Mouse (Mus musculus): Measurements from ENCODE around the gene Hnrnpr. TPM values are rescaled to one million over a fixed set of nuclear protein-coding genes. Genes with fewer than 3 reads are reported as not detected.

The Hnrnpr gene
- polyA plus RNA-seq, 1 experiment from 2014 or later = 221 TPM

DNA sequence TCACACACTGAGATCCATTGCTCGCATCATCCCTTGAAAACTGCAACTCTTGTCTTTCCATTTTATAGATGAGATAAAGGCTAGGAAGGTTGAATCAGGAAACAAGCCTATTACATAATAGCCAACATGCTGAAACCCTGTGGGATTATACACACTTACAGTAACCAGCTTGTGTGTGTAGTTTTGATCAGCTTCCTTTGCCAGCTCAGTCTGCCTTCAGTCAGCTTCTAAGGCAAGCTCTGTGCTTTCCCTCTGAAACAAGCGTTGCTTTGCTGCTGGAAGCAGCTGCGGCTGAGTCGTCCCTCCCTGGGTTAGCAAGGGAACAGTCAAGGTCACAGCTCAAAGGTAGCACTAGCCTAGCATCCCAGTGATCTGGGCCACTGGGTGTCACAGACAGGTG, 57.1 kb downstream of the Hnrnpr start:
- no peaks in the 10 kb centered on the region for H3K4me1 ChIP-seq
- H3K27ac ChIP-seq = no peak overlapping the region
- WGBS = 74% methylated on average over 4 of the region's 4 CpGs
- ATAC-seq (ENCODE audit: low FRiP score, low read depth) = no peak
- H3K4me2 ChIP-seq (replicated peaks) = no peak overlapping the region
- H3K36me3 ChIP-seq = no peaks in the 10 kb centered on the region
- no peak overlapping the region for H3K9ac ChIP-seq
- H3K4me3 ChIP-seq = no peak overlapping the region
- no peaks in the 10 kb centered on the region for H3K27me3 ChIP-seq (replicated peaks)
- H3K9me3 ChIP-seq = no peaks in the 10 kb centered on the region

GRCm38 (mm10) chr4:136369727-136370126, 59.0 kb downstream of the Hnrnpr start:
- Histone ChIP-seq H3K36me3 (no peaks in the 10 kb centered on the region), H3K27ac (no peak overlapping the region), H3K9me3 (no peaks in the 10 kb centered on the region), H3K9ac (no peak overlapping the region), H3K4me2 (replicated peaks) (no peak overlapping the region), H3K27me3 (replicated peaks) (no peaks in the 10 kb centered on the region), H3K4me1 (peaks cover 7% of the 10 kb centered on the region; the same call in 1 of the 2 replicates), H3K4me3 (no peak overlapping the region)
- no peak for ATAC-seq (ENCODE audit: low FRiP score, low read depth)
- 3% methylated on average over 3 of the region's 3 CpGs for WGBS

GRCm38 (mm10) chr4:136373494-136374181, 62.9 kb downstream of the Hnrnpr start:
- H3K4me2 ChIP-seq (replicated peaks) = no peak overlapping the region
- ATAC-seq (ENCODE audit: low FRiP score, low read depth) = no peak
- no peak overlapping the region for H3K27ac ChIP-seq
- no peak overlapping the region for H3K4me3 ChIP-seq
- peaks cover 7% of the 10 kb centered on the region; the same call in 1 of the 2 replicates for H3K4me1 ChIP-seq
- no peaks in the 10 kb centered on the region for H3K36me3 ChIP-seq
- 50% methylated on average over 14 of the region's 14 CpGs for WGBS
- H3K9me3 ChIP-seq = no peaks in the 10 kb centered on the region
- no peaks in the 10 kb centered on the region for H3K27me3 ChIP-seq (replicated peaks)
- H3K9ac ChIP-seq = no peak overlapping the region

DNA sequence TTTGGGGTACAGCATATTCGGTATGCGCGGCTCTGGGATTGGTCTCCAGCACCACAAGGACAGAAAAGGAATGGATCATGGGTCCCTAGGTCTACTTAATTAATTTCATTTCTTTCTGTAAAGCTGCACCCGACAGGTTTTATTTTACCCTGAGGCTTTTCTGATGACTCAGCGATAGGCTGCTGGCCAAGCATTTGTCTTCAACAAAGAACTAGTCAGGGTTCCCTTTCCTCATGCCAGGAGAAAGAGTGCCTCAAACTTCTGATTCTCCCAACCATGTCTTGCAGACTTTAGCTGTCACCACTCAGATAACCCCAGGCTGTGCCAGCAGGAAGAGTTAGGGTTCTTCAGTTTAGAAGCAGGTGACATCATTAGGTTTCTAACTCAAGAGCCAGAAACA, 66.3 kb downstream of the Hnrnpr start:
- Histone ChIP-seq H3K9ac (no peak overlapping the region), H3K36me3 (no peaks in the 10 kb centered on the region), H3K4me2 (replicated peaks) (no peak overlapping the region), H3K9me3 (no peaks in the 10 kb centered on the region), H3K4me1 (peaks cover 7% of the 10 kb centered on the region; the same call in 1 of the 2 replicates), H3K27me3 (replicated peaks) (no peaks in the 10 kb centered on the region), H3K4me3 (no peak overlapping the region), H3K27ac (no peak overlapping the region)
- ATAC-seq (ENCODE audit: low FRiP score, low read depth) = no peak
- 87% methylated on average over 5 of the region's 5 CpGs for WGBS

GRCm38 (mm10) chr4:136383052-136383451, 72.3 kb downstream of the Hnrnpr start:
- 91% methylated on average over 5 of the region's 5 CpGs for WGBS
- ATAC-seq (ENCODE audit: low FRiP score, low read depth) = no peak
- no peak overlapping the region for H3K4me3 ChIP-seq
- H3K27me3 ChIP-seq (replicated peaks) = no peaks in the 10 kb centered on the region; the same call in 1 of the 2 replicates
- no peaks in the 10 kb centered on the region for H3K9me3 ChIP-seq
- no peak overlapping the region for H3K27ac ChIP-seq
- no peaks in the 10 kb centered on the region for H3K4me1 ChIP-seq
- no peak overlapping the region for H3K9ac ChIP-seq
- no peak overlapping the region for H3K4me2 ChIP-seq (replicated peaks)
- no peaks in the 10 kb centered on the region for H3K36me3 ChIP-seq

DNA sequence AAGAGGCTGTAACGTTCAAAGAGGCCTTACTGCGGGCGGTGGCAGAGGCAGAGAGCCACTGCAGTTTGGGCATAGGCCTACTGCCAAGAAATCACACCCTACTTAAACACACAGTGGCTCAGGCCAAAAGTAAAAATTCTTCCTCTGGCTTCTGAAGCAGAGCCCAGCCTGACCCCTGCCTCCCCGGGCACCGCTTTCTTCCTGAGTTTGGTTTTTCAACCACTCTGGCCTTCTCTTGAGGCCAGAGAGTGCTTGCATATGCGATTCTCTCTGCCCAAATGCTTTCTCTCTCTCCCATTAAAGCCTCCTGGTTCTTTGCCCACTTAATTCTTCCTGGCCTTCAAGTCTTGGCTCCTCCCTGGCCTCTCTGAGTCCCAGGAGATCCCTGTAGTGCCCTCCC, 73.1 kb downstream of the Hnrnpr start:
- H3K4me1 ChIP-seq = no peaks in the 10 kb centered on the region

GRCm38 (mm10) chr4:136387261-136387660, 76.5 kb downstream of the Hnrnpr start:
- Histone ChIP-seq H3K36me3 (no peaks in the 10 kb centered on the region), H3K9ac (no peak overlapping the region), H3K27me3 (replicated peaks) (no peaks in the 10 kb centered on the region; the same call in 1 of the 2 replicates), H3K4me3 (no peak overlapping the region), H3K4me1 (no peaks in the 10 kb centered on the region), H3K9me3 (no peaks in the 10 kb centered on the region), H3K27ac (no peak overlapping the region), H3K4me2 (replicated peaks) (no peak overlapping the region)
- ATAC-seq (ENCODE audit: low FRiP score, low read depth) = no peak
- 71% methylated on average over 11 of the region's 11 CpGs for WGBS

More for the DNA sequence above, 73.1 kb downstream of the Hnrnpr start:
- WGBS = 82% methylated on average over 6 of the region's 6 CpGs
- H3K9me3 ChIP-seq = no peaks in the 10 kb centered on the region
- no peak overlapping the region for H3K9ac ChIP-seq
- ATAC-seq (ENCODE audit: low FRiP score, low read depth) = no peak
- no peaks in the 10 kb centered on the region for H3K36me3 ChIP-seq
- no peak overlapping the region for H3K4me3 ChIP-seq
- H3K4me2 ChIP-seq (replicated peaks) = no peak overlapping the region
- no peak overlapping the region for H3K27ac ChIP-seq
- H3K27me3 ChIP-seq (replicated peaks) = no peaks in the 10 kb centered on the region; the same call in 1 of the 2 replicates

GRCm38 (mm10) chr4:136401806-136402205, 91.1 kb downstream of the Hnrnpr start:
- no peak overlapping the region for H3K4me3 ChIP-seq
- no peaks in the 10 kb centered on the region for H3K27me3 ChIP-seq (replicated peaks)
- WGBS = 86% methylated on average over 10 of the region's 10 CpGs
- H3K4me1 ChIP-seq = no peaks in the 10 kb centered on the region
- no peaks in the 10 kb centered on the region for H3K36me3 ChIP-seq
- H3K9me3 ChIP-seq = no peaks in the 10 kb centered on the region
- H3K4me2 ChIP-seq (replicated peaks) = no peak overlapping the region
- H3K27ac ChIP-seq = no peak overlapping the region
- H3K9ac ChIP-seq = no peak overlapping the region
- no peak for ATAC-seq (ENCODE audit: low FRiP score, low read depth)

DNA sequence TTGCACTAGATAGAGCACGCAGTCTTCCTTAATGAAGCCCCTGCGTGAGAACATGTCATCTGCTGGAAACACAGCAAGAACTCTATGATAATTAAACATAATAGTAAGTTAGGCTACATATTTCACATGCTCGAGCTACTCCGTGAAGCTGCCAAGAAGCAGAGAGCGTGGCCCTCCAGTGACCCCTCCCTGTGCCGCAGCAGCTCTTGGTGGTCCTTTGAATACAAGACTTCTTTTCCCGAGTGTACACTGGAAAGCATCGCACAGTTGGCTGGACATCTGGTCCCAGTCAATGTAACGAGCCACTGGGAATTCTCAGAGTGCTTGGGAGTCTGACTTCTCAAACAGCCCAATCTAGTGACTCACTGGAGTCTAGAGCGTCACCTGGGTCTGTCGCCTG, 97.1 kb downstream of the Hnrnpr start:
- Histone ChIP-seq H3K4me3 (no peak overlapping the region), H3K9me3 (no peaks in the 10 kb centered on the region), H3K4me1 (no peaks in the 10 kb centered on the region), H3K4me2 (replicated peaks) (no peak overlapping the region), H3K36me3 (no peaks in the 10 kb centered on the region), H3K9ac (no peak overlapping the region), H3K27me3 (replicated peaks) (no peaks in the 10 kb centered on the region), H3K27ac (no peak overlapping the region)
- 74% methylated on average over 11 of the region's 11 CpGs for WGBS
- ATAC-seq (ENCODE audit: low FRiP score, low read depth) = no peak

Other genes with a start within 250 kb of the Hnrnpr start
- gene Id3, start 167.4 kb upstream of the Hnrnpr start, polyA plus RNA-seq (2016; fragmentation: Nextera tagmentation; extraction: Ambion mirVana) = 325 and 330 TPM in 2 replicates
- gene E2f2, start 138.5 kb upstream of the Hnrnpr start, polyA plus RNA-seq (2016; fragmentation: Nextera tagmentation; extraction: Ambion mirVana) = 9.5 and 10.4 TPM in 2 replicates
- 10.4 and 11.4 TPM in 2 replicates for gene Asap3, start 104.6 kb upstream of the Hnrnpr start, polyA plus RNA-seq (2016; fragmentation: Nextera tagmentation; extraction: Ambion mirVana)
- gene Tcea3, start 63.2 kb upstream of the Hnrnpr start, polyA plus RNA-seq (2016; fragmentation: Nextera tagmentation; extraction: Ambion mirVana) = 3.0 and 4.5 TPM in 2 replicates
- 38.3 and 39.7 TPM in 2 replicates for gene Zfp46, start 26.3 kb upstream of the Hnrnpr start, polyA plus RNA-seq (2016; fragmentation: Nextera tagmentation; extraction: Ambion mirVana)
- 0.31 and 0.58 TPM in 2 replicates for gene Htr1d, start 112.6 kb downstream of the Hnrnpr start, polyA plus RNA-seq (2016; fragmentation: Nextera tagmentation; extraction: Ambion mirVana)
- gene 6030445D17Rik, start 151.3 kb downstream of the Hnrnpr start, polyA plus RNA-seq (2016; fragmentation: Nextera tagmentation; extraction: Ambion mirVana) = 0.32 TPM in 1 of 2 replicates, not detected in the other
- gene Luzp1, start 158.8 kb downstream of the Hnrnpr start, polyA plus RNA-seq (2016; fragmentation: Nextera tagmentation; extraction: Ambion mirVana) = 82.1 and 90.8 TPM in 2 replicates

All from neural tube, embryonic 12.5 days (tissue).